In the genomic region with DNA sequence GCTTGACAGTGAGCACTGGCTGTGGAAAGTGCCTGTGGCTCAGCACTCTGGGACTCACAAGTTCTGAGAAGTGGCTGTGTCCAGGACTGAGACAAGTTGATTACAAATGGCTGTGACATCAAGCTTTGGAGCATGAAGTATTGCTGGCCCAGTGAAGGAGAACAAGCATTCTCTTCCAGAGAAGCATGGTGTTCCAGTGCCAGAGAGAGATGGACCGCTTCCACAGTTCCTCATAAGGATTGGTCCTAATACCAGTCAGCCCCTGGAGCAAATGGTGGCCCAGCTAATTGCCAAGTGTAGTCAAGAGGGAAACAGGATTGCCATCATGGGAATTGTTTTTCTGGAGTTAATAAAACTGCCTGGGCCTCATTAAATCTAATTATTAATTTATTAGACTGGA, we compare ENCODE assay signal across 14 mouse cellular contexts. TPM values are rescaled to one million over a fixed set of nuclear protein-coding genes. Genes with fewer than 3 reads are reported as not detected.
DNase-seq lines count a peak whose midpoint lies in the region.
"Had no signal": no experiment of that assay in that cellular context is flagged by ENCODE, and none has a peak within 500 bp of the region (broad histone marks: within the 10 kb centered on the region; RNA-seq: fewer than 3 reads in every experiment).

No protein-coding gene starts in this region.

- intact Hi-C loops in heart, postnatal 14 days (cut with DNase I) = no loop called here

- DNase-seq in cerebellum, adult 9-11 months = peak; percentile 4
- DNase-seq in cerebellum, adult 8-10 months = no peak
- peak; percentile 90 for DNase-seq in heart, adult 11 months
- no peak for DNase-seq in heart, postnatal 14 days
- DNase-seq in Muller cell, postnatal 12 days (ENCODE audit: inconsistent ontology term) = peak; percentile 74
- DNase-seq in gonadal fat pad, adult 2 months (ENCODE audit: low read depth) = peak; percentile 51
- DNase-seq in layer of hippocampus, adult 8-10 months (ENCODE audit: low spot score in 2 of 2) = no peak
- DNase-seq: adrenal gland, adult 2 months; cerebellum, adult 9-10 months; kidney, adult 2 months; liver, postnatal 0 days; thymus, adult 18-20 months had no signal

RNA-seq across cellular contexts. Expression of a gene that starts 7.3 kb away (rescaled TPM):
- 10 to 100 TPM; 29.9 to 33.2 TPM for total RNA-seq in heart, postnatal 14 days (2021)
- 89.8 and 106 TPM in 2 replicates for polyA plus RNA-seq in gonadal fat pad, adult 2 months (2012; rRNA removed)
- total RNA-seq in layer of hippocampus, adult 8-10 months (2022) = 10 to 100 TPM; 16.4 to 25.2 (median 21.2) TPM

RNA-seq across cellular contexts. Expression of a gene that starts 23.8 kb away (rescaled TPM):
- 10 to 100 TPM; 43.3 to 46.4 TPM for total RNA-seq in heart, postnatal 14 days (2021)
- polyA plus RNA-seq in gonadal fat pad, adult 2 months (2012; rRNA removed) = 60.1 and 75.4 TPM in 2 replicates
- total RNA-seq in layer of hippocampus, adult 8-10 months (2022) = 10 to 100 TPM; 24.3 to 30.8 (median 26.7) TPM
- polyA plus RNA-seq: CD4-positive, CD25-positive, alpha-beta regulatory T cell, adult 4 months; erythroblast, embryonic 14.5 days had no signal

RNA-seq across cellular contexts. Expression of a gene that starts 48.2 kb away (rescaled TPM):
- total RNA-seq in heart, postnatal 14 days (2021) = 1 to 10 TPM; 3.5 to 4.7 TPM
- 8.7 and 16.5 TPM in 2 replicates for polyA plus RNA-seq in gonadal fat pad, adult 2 months (2012; rRNA removed)
- 10 to 100 TPM in 1 of 4 experiments, 1 to 10 TPM in 3; 7.8 to 14.1 (median 8.4) TPM for total RNA-seq in layer of hippocampus, adult 8-10 months (2022)
- polyA plus RNA-seq: CD4-positive, CD25-positive, alpha-beta regulatory T cell, adult 4 months had no signal

Comparison
In these comparisons a context has a peak if more than half of its experiments do, and no peak if none do; other contexts are left out.
1. DNase-seq: peak in cerebellum, adult 9-11 months (single experiment), heart, adult 11 months (single experiment), Muller cell, postnatal 12 days (single experiment) and gonadal fat pad, adult 2 months (single experiment); none in cerebellum, adult 8-10 months (single experiment), heart, postnatal 14 days (0 of 2) and layer of hippocampus, adult 8-10 months (0 of 2).